Mouse (Mus musculus) olfactory bulb, adult 2 months (tissue): Measurements from ENCODE around the gene Rps5.

Experiments
- CTCF ChIP-seq: fragments of 200-500 bp; IDR thresholded peaks from 2 replicates; pipeline ENCODE4 v1.5.1; 2012; ENCODE audit warnings: low read depth, mild to moderate bottlenecking, low read length, moderate library complexity; ENCODE audit not compliant: insufficient read depth
- POLR2A ChIP-seq: fragments of 200-500 bp; IDR thresholded peaks from 2 replicates; pipeline ENCODE4 v1.6.1; 2012; ENCODE audit warnings: mild to moderate bottlenecking, low read depth, low read length, moderate library complexity; ENCODE audit not compliant: insufficient read depth

DNA sequence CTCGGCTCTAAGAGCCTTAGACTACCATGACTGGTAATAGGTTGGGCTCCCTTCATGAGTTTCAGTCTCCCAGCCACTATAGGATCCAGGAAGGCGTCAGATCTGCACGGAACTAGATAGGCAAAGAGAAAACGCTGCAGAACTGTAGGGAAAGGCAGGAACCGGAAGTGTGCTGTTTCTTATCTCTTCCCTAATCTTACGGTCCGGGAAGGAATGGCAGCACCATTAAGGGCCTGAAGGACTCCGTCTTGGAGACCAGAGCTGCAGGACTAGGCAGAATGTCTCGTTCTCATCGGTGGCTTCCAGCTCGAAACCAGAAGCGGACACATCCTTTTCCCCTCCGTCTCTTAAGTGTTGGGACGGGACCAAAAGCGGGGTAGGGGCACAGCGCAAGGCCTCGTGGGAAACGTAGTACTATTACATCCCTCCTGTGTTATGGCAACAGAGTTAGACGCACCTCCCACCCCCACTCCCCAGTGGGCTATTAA lies 11.9 kb upstream of the Rps5 start:
- TF ChIP-seq CTCF (no peak), POLR2A (no peak)
